Mouse (Mus musculus): Measurements from ENCODE around the gene Srpk2. TPM values are rescaled to one million over a fixed set of nuclear protein-coding genes. Genes with fewer than 3 reads are reported as not detected.
"Not testable (repeated sequence)": the region's sequence is repeated elsewhere in the genome, so short reads cannot be mapped to it uniquely, and the experiment has no call there.

The Srpk2 gene
- total RNA-seq, 2 experiments from 2014 or later, result 142 to 149 TPM

DNA sequence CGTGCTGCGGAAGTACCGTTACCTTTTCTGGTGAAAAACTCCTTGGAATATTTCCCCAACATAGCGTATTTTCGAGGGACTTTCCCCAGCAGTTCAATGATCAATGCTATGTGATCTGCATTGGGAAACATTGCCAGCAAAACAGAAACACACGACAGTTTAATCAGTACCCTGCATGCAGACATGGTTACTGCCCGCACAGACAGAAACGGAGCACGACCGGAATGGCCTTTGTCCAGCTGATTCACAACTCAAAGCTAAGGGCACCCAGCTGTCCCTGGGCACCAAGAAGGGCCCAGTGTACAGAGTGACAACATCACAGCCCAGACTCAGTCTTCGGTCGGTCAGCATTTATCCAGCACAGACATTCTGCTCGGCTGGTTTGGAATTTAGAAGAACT lies 170.9 kb downstream of the Srpk2 start:
- no peak for DNase-seq (ENCODE audit: extremely low spot score in 1 of 2, low spot score in 1 of 2)

DNA sequence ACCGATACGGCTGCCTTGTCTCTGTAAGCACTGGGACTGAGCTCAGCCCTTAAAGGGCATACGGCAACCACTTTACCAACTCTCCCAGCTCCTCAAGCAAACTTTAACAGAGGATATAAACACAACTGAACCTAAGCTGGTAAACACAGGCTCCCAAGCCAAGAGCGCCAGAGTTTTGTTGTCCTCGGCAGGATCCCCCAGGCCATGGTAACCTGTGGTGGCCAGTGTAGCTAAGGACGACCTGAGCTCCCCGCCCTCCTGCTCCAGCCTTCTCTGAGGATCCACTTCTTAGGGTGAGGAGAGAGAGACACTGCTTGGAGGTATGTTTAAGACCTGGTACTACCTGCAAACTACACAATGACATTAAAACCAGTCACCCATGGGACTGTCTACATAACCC lies 171.9 kb downstream of the Srpk2 start:
- no peak for DNase-seq (ENCODE audit: extremely low spot score in 1 of 2, low spot score in 1 of 2)

DNA sequence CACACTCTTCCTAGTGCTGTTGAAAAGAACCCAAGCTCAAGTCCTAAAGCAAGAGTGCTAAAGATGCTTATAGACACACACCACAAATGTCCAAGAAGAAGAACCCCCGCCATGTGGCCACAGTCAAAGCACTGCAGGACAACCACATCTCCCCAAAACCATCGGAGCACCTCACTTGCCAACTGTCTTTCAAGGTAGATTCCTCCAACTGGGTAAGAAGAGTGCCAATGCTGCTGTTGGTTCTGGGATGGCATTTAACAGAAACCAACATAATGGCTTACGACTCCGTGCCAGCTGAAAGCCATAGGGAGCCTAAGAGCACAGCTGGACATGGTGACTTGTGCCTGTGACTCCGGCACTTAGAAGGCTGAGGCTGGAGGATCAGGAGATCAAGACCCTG lies 173.0 kb downstream of the Srpk2 start:
- no peak for DNase-seq (ENCODE audit: extremely low spot score in 1 of 2, low spot score in 1 of 2)

DNA sequence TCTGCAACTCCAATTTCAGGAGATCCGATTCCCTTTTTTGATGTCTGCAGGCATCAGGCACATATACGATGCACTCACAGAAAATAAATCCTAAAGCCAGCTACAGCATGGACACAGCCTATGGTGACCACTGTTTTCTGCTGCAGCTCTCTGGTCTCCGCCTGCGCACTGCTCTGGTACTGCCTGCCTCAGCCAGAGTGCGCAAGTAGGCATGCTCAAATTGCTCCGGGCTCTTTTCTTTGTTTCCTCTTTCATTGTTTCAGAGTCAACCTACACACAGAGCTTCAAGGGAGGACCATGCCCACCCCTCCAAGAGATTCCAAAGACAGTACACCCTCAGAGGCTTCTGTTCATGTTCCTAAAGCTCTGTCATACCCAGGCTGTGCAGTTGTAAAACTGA lies 175.8 kb downstream of the Srpk2 start:
- no peak for DNase-seq (ENCODE audit: extremely low spot score in 1 of 2, low spot score in 1 of 2)

DNA sequence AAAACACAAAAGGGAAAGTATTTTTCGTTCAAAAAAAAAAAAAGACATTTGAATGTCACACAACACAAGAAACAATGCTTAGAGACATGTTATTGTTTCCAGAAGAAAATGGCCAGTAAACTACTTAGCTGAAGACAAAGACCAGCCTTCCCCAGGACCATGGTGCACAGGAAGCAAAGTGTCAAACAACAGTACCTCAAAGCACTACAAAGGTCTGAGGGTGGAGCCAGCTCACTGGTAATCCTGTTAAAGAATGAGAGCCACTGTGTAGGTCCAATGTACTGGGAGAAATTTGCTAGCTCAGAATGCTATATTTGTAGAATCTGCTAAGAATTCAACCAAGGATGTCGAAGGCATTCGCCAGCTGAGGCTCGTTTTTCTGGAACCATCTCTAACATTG lies 177.2 kb downstream of the Srpk2 start:
- no peak for DNase-seq (ENCODE audit: extremely low spot score in 1 of 2, low spot score in 1 of 2)

DNA sequence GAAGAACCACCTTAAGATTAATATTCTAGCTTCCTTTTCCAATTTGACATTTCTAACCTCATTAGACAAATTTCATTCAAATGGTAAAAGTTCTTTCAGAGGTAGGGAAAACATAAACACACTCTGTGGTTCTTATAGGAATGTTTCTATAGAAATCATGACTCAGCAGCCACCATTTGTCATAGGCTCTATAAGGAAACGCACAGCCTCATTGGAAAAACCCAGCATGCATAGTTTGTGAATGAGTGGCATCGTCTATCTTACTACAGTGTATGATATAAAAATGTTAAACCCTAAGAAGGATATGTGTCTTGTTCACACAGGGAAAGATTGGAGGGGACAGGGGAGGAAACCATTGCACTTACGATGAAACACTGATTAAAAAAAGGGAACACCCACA lies 178.8 kb downstream of the Srpk2 start:
- no peak for DNase-seq (ENCODE audit: extremely low spot score in 1 of 2, low spot score in 1 of 2)

DNA sequence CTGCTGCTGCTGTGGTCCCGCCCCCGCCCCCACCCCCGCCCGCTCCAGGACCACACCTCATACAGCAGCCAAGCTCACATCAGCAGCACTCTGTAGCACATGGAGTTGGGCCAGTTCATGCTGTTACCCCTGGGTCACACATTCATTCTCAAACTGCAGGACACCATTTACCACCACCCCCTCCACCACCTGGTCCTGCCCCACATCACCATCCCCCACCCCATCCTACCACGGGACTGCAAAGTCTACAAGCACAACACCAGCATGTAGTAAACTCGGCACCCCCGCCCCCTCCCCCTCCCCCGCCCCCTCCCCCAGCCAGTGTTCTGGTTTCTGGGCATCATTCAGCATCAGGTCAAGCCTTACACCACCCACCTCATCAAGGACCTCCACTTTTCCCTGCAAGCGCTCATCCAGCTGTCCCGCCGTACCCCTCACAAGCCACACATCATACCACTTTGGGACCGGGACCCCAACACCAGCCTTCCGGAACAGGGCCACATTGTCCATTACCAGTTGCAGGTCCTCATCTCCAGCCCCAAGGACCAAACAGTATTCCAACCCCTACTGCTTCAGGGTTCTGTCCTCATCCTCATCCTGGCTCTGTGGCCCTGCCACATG lies 182.0 kb downstream of the Srpk2 start:
- no peak for DNase-seq (ENCODE audit: extremely low spot score in 1 of 2, low spot score in 1 of 2)

DNA sequence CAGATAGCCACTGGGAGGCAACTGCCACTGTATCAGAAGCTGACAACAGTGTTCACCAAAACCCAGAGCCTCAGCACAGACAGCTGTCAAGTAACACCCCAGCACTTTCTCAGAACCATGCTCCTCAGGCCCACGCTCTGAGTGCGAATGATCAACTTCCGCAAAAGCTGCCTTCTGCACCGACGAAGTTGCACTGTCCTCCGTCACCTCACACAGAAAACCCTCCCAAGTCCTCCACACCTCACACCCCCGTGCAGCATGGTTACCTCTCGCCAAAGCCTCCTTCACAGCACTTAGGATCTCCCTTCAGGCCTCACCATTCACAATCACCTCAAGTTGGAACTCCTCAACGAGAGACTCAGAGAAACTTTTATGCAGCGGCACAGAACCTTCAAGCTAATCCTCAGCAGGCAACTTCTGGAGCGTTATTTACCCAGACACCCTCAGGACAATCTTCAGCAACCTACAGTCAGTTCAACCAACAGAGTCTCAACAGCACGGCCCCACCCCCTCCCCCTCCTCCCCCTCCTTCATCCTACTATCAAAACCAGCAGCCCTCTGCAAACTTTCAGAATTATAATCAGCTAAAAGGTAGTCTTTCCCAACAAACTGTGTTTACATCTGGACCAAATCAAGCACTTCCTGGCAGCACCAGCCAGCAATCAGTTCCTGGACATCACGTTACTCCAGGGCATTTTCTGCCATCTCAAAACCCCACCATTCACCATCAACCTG lies 182.7 kb downstream of the Srpk2 start:
- DNase-seq (ENCODE audit: extremely low spot score in 1 of 2, low spot score in 1 of 2), result no peak

DNA sequence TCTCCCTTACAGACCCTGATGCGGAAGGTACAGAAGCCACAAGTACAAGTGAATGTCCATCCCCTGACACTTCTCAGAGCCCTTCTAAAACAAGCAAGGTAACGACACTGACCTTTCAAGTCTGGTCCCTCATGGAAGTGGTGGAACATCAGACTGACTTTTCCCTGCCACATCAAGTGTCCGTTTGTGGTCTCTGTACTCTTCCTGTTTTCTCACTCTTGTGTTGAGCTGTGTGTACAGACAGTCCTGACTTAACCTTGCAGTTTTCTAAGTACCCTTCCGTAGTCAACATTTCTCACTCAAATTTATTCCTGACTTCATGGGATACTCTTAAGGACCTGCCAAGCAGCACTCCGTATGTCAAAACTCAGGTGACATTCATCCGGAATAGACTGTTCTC lies 183.7 kb downstream of the Srpk2 start:
- no peak for DNase-seq (ENCODE audit: extremely low spot score in 1 of 2, low spot score in 1 of 2)

DNA sequence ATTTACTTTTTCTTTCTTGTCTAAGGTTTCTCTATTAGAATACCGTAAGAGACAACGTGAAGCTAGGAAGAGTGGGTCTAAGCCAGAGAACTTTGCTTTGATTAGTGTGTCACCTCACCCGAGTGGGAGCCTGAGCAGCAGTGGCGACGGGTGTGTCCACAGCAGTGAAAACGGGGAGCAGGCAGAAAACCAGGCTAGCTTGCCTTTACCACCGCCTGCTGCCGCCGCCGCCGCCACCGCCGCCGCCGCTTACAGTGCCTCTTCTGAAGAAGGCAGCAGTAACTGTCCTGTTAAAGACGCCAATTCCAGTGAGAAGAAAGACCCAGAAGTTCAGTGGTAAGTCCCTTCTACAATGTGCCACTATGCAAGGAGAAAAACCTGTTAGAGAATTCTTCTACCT lies 185.2 kb downstream of the Srpk2 start:
- DNase-seq (ENCODE audit: extremely low spot score in 1 of 2, low spot score in 1 of 2), result no peak

DNA sequence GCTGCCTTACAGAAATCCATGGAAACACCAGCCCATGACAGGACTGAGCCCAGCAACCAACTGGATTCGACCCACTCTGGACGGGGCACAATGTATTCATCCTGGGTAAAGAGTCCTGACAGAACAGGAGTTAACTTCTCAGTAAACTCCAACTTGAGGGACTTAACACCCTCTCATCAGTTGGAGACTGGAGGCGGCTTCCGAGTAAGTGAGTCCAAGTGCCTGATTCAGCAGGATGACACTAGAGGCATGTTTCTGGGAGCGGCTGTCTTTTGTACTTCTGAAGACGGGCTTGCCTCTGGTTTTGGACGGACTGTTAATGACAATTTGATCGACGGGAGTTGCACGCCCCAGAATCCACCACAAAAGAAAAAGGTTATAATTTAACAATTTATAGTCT lies 186.5 kb downstream of the Srpk2 start:
- no peak for DNase-seq (ENCODE audit: extremely low spot score in 1 of 2, low spot score in 1 of 2)

DNA sequence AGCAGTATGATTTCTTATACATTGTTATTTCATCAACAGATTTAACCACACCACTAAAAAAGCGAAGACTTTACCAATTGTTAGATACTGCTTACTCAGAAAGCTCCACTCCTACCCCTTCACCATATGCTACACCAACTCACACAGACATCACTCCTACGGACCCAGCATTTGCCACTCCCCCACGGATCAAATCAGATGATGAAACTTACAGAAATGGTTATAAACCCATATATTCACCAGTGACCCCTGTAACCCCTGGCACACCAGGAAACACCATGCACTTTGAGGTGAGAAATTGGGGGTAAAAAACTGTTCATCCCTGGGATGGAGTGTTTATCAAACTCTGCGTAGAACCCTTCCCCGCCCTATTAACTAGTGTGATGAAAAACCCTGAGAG lies 187.5 kb downstream of the Srpk2 start:
- no peak for DNase-seq (ENCODE audit: extremely low spot score in 1 of 2, low spot score in 1 of 2)

DNA sequence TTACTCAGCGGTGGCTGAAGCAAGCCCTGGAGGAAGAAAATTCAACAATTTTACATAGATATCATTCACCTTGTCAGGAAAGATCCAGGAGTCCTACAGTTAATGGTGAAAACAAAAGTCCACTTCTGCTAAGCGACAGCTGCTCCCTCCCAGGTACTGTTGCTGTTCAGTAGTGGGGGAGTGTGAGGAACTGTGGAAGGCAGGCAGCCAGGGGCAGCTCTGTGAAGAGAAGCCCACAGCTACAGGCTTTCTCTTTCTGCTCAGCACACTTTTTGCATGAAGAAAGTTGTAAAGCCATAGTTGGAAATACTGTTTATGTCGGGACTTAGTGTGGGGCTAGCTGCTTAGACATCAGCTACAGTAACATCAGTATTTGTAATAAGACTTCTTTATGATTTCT lies 188.0 kb downstream of the Srpk2 start:
- no peak for DNase-seq (ENCODE audit: extremely low spot score in 1 of 2, low spot score in 1 of 2)

DNA sequence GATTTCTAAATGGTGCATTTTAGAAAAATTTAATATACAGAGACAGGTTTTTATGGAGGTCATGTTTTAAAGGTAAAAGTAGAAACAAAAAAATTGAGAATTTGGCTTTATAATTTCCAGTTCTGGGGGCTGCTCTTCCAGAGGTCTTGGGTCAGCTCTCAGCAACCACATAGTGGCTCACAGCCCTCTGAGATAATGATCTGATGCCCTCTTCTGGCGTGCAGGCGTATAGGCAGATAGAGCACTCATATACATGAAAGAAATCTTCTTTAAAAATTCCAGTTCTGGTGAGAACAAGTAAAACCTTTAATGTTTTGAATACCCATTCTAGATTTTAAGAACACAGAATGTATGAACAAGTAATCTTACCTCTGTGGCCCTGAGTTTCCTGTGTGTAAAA lies 193.6 kb downstream of the Srpk2 start:
- no peak for DNase-seq (ENCODE audit: extremely low spot score in 1 of 2, low spot score in 1 of 2)

DNA sequence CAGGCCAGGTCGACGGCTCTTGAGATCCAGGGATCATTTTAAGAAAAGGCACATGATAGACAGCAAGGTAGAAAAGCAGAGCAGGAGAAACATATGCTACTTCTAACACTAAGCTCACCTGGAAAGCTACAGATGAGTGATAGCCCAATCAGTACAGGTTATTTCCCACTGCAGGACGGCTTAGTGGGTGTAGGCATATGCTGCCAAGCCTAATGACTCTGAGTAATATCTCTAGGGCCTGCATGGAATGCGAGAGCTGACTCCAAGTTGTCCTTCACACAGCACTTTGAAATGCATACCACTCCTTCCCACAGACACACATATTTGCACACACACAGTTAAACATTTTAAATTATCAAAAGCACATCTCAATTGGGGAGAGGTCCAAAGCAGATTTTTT lies 195.2 kb downstream of the Srpk2 start:
- DNase-seq (ENCODE audit: extremely low spot score in 1 of 2, low spot score in 1 of 2), result no peak

DNA sequence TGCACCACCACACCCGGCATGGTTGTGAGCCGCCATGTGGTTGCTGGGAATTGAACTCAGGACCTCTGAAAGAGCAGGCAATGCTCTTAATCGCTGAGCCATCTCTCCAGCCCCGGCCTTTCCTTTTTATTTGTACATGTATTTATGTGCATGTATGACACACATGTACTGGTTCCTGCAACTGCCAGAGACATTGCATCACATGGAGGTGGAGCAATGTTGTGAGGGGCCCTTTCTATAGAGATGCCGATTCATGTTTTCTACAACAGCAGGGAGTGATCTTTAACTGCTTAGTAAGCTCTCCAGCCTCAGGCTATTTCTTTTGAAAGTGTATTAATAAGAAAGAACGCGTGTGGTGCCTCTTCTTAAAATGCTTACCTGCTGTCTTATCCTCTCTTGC lies 200.6 kb downstream of the Srpk2 start:
- no peak for DNase-seq (ENCODE audit: extremely low spot score in 1 of 2, low spot score in 1 of 2)

DNA sequence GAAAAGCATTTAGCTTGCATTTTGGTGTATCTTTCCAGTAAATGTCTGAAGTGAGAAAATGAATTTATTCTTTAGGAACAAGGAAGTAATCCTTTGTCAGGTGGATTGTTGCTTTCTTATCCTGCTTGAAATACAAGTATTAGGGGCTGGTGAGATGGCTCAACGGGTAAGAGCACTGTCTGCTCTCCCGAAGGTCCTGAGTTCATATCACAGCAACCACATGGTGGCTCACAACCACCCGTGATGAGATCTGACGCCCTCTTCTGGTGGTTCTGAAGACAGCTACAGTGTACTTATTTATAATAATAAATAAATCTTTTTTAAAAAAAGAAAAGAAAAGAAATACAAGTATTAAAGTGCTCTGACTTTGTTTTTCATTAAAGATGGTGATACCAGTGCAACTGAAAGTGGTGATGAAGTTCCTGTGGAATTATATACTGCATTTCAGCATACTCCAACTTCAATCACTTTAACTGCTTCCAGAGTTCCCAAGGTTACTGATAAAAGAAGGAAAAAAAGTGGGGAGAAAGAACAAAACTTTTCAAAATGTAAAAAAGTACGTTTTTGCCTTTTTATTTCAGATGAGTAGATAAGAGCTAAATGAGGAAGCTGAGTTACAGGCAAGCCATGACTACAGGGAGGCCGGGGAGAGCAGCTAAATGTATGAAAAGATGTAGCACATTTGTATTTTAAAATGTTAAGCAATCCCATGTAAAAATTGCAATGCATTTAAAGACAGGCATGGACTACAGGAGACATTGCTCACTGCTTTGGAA lies 211.1 kb downstream of the Srpk2 start:
- no peak for DNase-seq (ENCODE audit: extremely low spot score in 1 of 2, low spot score in 1 of 2)

DNA sequence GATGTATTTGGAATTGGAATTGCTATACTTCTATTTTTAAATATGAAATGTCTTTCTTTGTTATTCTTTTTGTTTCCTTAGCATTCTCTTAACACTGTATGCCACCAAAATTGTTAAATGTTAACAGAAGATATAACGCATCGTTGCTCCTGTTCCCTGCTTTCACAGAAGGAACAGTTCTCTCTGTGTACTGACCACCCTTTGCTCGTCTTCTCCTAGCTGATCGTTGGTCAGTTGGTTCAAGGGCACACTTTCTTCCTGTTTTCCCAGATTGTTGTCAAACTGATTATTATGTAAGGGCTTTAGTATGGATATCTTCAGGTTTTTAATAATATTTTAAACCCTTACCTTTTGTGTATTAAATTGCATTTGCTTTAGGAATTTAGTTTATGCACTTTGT lies 217.9 kb downstream of the Srpk2 start:
- DNase-seq (ENCODE audit: extremely low spot score in 1 of 2, low spot score in 1 of 2), result no peak

DNA sequence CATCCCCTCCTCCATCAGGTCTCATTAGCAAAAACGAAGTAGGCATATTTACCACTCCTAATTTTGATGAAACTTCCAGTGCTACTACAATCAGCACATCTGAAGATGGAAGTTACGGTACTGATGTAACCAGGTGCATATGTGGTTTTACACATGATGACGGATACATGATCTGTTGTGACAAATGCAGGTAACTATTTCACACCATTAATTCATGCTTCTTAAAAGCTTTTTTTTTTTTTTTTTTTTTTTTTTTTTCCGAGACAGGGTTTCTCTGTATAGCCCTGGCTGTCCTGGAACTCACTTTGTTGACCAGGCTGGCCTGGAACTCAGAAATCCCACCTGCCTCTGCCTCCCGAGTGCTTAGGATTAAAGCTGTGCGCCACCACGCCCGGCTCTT lies 219.7 kb downstream of the Srpk2 start:
- DNase-seq (ENCODE audit: extremely low spot score in 1 of 2, low spot score in 1 of 2), result no peak

DNA sequence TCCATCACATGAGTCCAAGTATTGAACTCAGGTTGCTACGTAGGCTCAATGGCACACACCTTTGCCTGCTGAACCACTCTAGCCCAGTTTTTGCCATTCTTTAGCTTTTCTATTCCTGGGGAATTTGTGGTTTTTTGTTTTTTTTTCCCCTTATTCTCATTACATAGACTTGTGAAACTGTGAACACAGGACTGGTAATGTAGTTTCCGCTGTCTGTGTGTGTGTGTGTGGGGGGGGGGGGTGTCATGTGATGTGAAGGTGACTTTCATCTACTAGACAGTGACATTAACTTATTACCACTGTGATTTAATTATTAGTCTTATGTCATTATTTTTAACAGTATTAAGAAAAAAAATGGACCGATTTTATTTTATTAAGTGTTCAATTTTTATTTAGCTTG lies 220.2 kb downstream of the Srpk2 start:
- DNase-seq (ENCODE audit: extremely low spot score in 1 of 2, low spot score in 1 of 2), result no peak

DNA sequence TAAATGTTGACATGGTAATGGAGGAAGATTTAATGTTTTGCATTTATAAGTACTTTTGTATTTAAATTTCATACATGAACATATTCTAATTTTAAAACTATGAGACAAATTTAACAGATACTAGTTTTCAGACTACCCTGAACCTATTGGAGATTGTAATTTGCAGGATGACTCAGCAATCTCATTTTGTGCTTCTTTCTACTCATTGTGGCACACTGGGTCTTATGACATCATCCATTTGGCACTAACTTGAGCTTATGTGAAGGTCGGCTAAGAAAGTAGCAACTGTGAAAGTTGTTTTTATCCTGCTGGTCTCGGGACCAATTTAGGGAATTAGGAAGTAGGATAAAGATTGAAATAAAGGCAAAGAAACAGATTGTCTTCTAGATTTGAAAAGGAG lies 222.7 kb downstream of the Srpk2 start:
- no peak for DNase-seq (ENCODE audit: extremely low spot score in 1 of 2, low spot score in 1 of 2)

DNA sequence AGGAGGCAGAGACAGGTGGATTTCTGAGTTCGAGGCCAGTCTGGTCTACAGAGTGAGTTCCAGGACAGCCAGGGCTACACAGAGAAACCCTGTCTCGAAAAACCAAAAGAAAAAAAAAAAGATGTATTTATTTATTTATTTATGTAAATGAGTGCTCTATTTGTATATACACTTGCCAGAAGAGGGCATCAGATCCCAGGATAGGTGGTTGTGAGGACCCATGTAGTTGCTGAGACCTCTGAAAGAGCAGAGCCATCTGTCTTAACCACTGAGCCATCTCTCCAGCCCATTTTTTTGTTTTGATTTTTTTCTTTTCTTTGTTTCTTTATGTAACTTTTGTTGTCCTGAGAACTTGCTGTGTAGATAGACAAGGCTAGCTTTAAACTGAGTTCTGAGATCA lies 230.9 kb downstream of the Srpk2 start:
- DNase-seq (ENCODE audit: extremely low spot score in 1 of 2, low spot score in 1 of 2), result not testable (repeated sequence)
